Mouse (Mus musculus) A20 (cell line): ENCODE measurements at regions not wholly inside any gene's neighbourhood (a gene's known extent, or its start where the extent isn't known, plus 50 kb on each side); places are given as distances from the start of the nearest gene placed in this dataset.
"Not testable (repeated sequence)": the region's sequence is repeated elsewhere in the genome, so short reads cannot be mapped to it uniquely, and the experiment has no call there.

Experiments
- DNase-seq: peaks from one replicate; pipeline ENCODE4 v3.0.0-alpha.2; 2011; ENCODE audit warnings: low read depth, low spot score

- DNase-seq, result no peak
These were observed 158.3 kb upstream of the Ptprz1 start for GRCm38 (mm10) chr6:22716864-22717557.

GRCm38 (mm10) chr6:22716144-22716856 lies 159.0 kb upstream of the Ptprz1 start:
- no peak for DNase-seq

- no peak for DNase-seq
These were observed 177.1 kb upstream of the Ptprz1 start for GRCm38 (mm10) chr6:22698187-22698586.

- DNase-seq, result no peak
These were observed 186.6 kb upstream of the Ptprz1 start for GRCm38 (mm10) chr6:22688678-22689126.

GRCm38 (mm10) chr6:22674586-22674929 lies 200.7 kb upstream of the Ptprz1 start:
- no peak for DNase-seq

GRCm38 (mm10) chr6:22673919-22674585 lies 201.2 kb upstream of the Ptprz1 start:
- no peak for DNase-seq

GRCm38 (mm10) chr6:22671524-22671923 lies 203.8 kb upstream of the Ptprz1 start:
- DNase-seq, result no peak

- no peak for DNase-seq
These were observed 206.9 kb upstream of the Ptprz1 start for GRCm38 (mm10) chr6:22668190-22668975.

GRCm38 (mm10) chr6:22657401-22657800 lies 217.9 kb upstream of the Ptprz1 start:
- DNase-seq, result not testable (repeated sequence)

- DNase-seq, result no peak
These were observed 235.2 kb upstream of the Ptprz1 start for GRCm38 (mm10) chr6:22640100-22640499.

- no peak for DNase-seq
These were observed 240.2 kb upstream of the Ptprz1 start for GRCm38 (mm10) chr6:22635141-22635540.

- DNase-seq, result no peak
These were observed 240.6 kb upstream of the Ptprz1 start for GRCm38 (mm10) chr6:22634740-22635139.

GRCm38 (mm10) chr6:22591592-22591991 lies 235.5 kb upstream of the Fam3c start:
- no peak for DNase-seq

- DNase-seq, result no peak
These were observed 228.8 kb upstream of the Fam3c start for GRCm38 (mm10) chr6:22584851-22585250.

GRCm38 (mm10) chr6:22572925-22573324 lies 216.9 kb upstream of the Fam3c start:
- DNase-seq, result no peak

GRCm38 (mm10) chr6:22567891-22568290 lies 211.8 kb upstream of the Fam3c start:
- DNase-seq, result no peak

- no peak for DNase-seq
These were observed 192.5 kb upstream of the Fam3c start for GRCm38 (mm10) chr6:22548296-22549245.

GRCm38 (mm10) chr6:22541603-22542002 lies 185.6 kb upstream of the Fam3c start:
- no peak for DNase-seq

- no peak for DNase-seq
These were observed 182.2 kb upstream of the Fam3c start for GRCm38 (mm10) chr6:22538254-22538653.

- no peak for DNase-seq
These were observed 168.3 kb upstream of the Fam3c start for GRCm38 (mm10) chr6:22524384-22524783.
